Mouse (Mus musculus) cerebellum, adult 2 months (tissue): ENCODE measurements at regions not wholly inside any gene's neighbourhood (a gene's known extent, or its start where the extent isn't known, plus 50 kb on each side); places are given as distances from the start of the nearest gene placed in this dataset.

ENCODE experiments used
- DNase-seq, 2 experiments: peaks; one replicate each; pipeline ENCODE4 v3.0.0; 2021
- H3K27ac ChIP-seq: fragments of 200-500 bp; 2 replicates; pipeline ENCODE4 v1.5.1; 2012; ENCODE audit warnings: low read length, control low read depth, inconsistent platforms; ENCODE audit not compliant: insufficient read depth
- H3K27me3 ChIP-seq: fragments of 200-500 bp; 2 replicates; pipeline ENCODE4 v1.6.1; 2012; ENCODE audit warnings: inconsistent platforms, mild to moderate bottlenecking, low read length, moderate library complexity; ENCODE audit not compliant: control insufficient read depth, insufficient read depth
- H3K4me1 ChIP-seq: fragments of 200-500 bp; 2 replicates; pipeline ENCODE4 v1.6.1; 2011; ENCODE audit warnings: low read length; ENCODE audit not compliant: control insufficient read depth, insufficient read depth
- H3K4me3 ChIP-seq: fragments of 200-500 bp; replicated peaks from 2 replicates; pipeline ENCODE3; 2011; ENCODE audit warnings: mild to moderate bottlenecking, low read depth, low read length, control low read depth; ENCODE audit not compliant: insufficient read depth
- CTCF ChIP-seq: fragments of 200-500 bp; IDR thresholded peaks from 2 replicates; pipeline ENCODE4 v1.5.1; 2011; ENCODE audit warnings: low read depth, mild to moderate bottlenecking, control low read depth, low read length, moderate library complexity, borderline replicate concordance; ENCODE audit not compliant: insufficient read depth
- POLR2A ChIP-seq: fragments of 200-500 bp; IDR thresholded peaks from 2 replicates; pipeline ENCODE4 v1.6.1; 2011; ENCODE audit warnings: low read length, control low read depth, borderline replicate concordance; ENCODE audit not compliant: insufficient read depth
- WGBS: fragments of 180-500 bp; shearing (Covaris S2); methylation state at CpG from one replicate; pipeline ENCODE4 v1.1.7; 2018; 5-methylcytosine and 5-hydroxymethylcytosine counted together

DNA sequence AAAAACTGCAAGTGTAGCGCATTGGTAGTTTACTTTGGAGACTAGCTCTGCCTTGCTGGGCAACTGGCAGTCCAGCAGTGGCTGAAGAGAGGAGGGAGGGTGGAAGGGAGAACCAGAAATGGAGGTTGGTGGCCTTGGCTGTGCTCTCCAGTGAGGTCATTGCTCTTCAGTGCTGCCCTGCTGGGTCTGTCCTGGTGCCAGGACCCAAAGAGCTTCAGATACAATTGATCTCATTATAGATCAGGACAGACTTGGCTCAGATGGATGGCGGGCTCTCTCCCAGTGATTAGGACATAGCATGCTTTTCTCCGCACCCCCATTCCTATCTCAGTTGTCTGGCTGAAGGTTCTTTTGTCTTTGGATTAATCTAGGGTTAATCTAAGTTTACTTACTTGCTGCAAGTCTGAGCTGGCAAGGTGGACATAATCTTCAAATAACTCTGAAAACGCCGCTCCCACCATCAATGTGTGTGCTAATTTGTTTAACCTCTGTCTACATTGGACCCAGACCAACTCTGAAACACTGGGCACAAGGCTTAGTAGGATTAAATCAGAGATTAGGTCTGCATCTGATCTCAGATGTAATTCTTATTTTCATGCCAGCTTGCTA, 394.3 kb downstream of the Pik3r1 start:
- 86% methylated on average over 5 of the region's 5 CpGs for WGBS
- H3K4me1 ChIP-seq, result no peaks in the 10 kb centered on the region
- H3K27me3 ChIP-seq, result no peaks in the 10 kb centered on the region
- no peak overlapping the region for H3K4me3 ChIP-seq
- peak in 1 of 2 experiments; percentile 23 for DNase-seq
- no peak for TF ChIP-seq CTCF
- TF ChIP-seq POLR2A, result no peak
- H3K27ac ChIP-seq, result no peak overlapping the region

DNA sequence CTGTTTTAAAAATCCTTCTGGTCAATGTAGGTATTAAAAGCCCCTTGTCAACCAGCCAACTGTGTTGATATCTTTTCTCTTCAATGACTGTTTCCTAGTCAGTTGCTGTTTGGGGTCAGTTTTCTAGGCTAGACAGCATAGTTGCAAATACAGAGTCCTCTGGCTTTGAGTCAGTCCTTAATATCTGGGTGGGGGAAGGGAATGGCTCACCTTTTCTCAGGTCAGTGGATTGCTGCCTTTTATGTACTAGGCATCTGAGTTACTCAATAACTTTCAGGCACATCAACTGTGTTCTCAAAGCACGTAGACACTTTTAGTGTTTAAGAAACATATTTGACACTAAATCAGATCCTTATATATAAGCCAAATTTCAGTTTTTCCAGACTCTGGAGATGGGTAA, 396.1 kb downstream of the Pik3r1 start:
- Histone ChIP-seq H3K27ac (no peak overlapping the region), H3K4me3 (no peak overlapping the region), H3K27me3 (no peaks in the 10 kb centered on the region), H3K4me1 (no peaks in the 10 kb centered on the region)
- WGBS, result 100% methylated on average over 1 of the region's 1 CpGs
- no peak for DNase-seq
- TF ChIP-seq CTCF (no peak), POLR2A (no peak)

DNA sequence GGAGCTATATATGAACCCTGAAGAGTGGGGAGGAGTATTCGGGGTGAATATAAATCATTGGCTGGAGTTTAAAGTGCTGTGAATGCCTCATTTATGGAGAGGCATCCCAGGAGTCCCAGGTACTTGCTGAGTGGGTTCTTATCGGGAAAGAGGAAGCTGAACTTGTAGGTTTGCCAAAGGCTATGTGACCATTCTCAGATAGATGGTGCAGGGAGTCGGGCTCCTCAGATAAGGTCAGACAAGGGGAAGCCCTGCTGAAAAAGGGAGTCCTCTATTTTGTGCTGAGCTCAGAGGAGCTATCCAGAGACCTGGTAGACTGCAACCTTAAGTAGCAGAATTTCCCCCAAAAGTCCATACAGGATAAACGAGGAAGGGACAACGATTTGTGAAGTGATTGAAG, 399.8 kb downstream of the Pik3r1 start:
- no peak for DNase-seq
- Histone ChIP-seq H3K4me1 (no peaks in the 10 kb centered on the region), H3K27ac (no peak overlapping the region), H3K27me3 (no peaks in the 10 kb centered on the region), H3K4me3 (no peak overlapping the region)
- no peak for TF ChIP-seq CTCF
- no peak for TF ChIP-seq POLR2A
- WGBS, result 80% methylated on average over 5 of the region's 5 CpGs

DNA sequence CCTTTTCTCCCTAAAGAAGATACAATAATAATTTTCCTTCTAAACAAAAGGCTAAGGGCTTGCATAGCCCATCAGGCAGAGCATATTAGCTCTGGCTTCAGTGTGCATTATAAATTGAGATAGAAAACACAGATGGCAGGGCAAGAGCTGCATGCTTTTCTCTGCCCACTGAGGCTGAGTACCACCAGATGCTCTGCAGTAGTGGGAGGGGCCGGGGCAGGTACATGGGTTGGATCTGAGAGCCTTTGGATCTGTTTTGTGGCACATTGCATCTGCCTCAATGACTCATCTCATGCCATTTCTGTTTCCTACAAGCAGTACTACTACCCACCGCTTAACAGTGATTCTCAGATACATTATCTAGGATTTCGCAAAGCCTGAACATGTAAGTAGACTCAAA, 412.7 kb downstream of the Pik3r1 start:
- DNase-seq, result no peak
- no peaks in the 10 kb centered on the region for H3K4me1 ChIP-seq
- H3K27me3 ChIP-seq, result no peaks in the 10 kb centered on the region
- H3K27ac ChIP-seq, result no peak overlapping the region
- 79% methylated on average over 3 of the region's 3 CpGs for WGBS
- no peak overlapping the region for H3K4me3 ChIP-seq
- TF ChIP-seq POLR2A (no peak), CTCF (no peak)

DNA sequence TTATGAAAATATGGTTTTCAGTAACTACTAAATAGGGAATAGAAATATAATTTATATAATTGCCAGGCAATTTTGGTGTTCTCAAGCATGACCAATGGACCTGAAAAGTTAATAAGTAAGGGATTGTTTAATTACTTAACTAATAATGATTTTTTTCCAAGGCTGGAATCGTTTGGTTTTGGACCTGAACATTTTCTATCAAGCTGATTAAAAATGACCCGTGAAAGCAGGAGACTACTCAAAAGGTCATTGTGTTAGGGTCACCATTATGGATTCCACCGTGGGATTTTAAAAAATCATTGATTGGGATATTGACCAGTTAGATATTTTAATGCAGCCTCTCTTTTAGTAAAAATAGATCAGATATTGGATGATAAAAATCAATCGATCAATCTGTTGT, 416.9 kb downstream of the Pik3r1 start:
- no peak for DNase-seq
- Histone ChIP-seq H3K27me3 (no peaks in the 10 kb centered on the region), H3K4me1 (no peaks in the 10 kb centered on the region), H3K4me3 (no peak overlapping the region), H3K27ac (no peak overlapping the region)
- TF ChIP-seq CTCF (no peak), POLR2A (no peak)
- 83% methylated on average over 4 of the region's 4 CpGs for WGBS

DNA sequence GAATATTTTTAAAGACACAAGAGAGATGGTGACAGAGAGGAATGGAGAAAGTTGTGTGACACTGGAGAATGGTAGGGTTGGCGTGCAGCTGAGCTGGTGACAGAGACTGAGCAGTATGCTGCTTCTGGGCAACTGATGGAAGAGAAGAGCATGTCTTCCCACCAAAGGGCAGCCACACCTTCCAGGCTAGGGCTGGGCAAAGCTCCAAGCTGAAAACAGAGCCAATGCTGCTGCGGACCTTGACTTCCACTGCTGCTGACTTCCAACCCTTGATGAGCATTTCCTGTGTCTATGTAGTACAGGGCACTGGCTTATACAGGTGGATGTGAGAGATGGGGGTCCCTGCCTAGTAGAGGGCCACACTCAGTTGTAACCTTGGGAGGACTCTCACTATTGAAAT, 418.7 kb downstream of the Pik3r1 start:
- Histone ChIP-seq H3K27ac (no peak overlapping the region), H3K4me1 (no peaks in the 10 kb centered on the region), H3K27me3 (no peaks in the 10 kb centered on the region), H3K4me3 (no peak overlapping the region)
- TF ChIP-seq POLR2A (no peak), CTCF (no peak)
- DNase-seq, result no peak
- 60% methylated on average over 2 of the region's 2 CpGs for WGBS

DNA sequence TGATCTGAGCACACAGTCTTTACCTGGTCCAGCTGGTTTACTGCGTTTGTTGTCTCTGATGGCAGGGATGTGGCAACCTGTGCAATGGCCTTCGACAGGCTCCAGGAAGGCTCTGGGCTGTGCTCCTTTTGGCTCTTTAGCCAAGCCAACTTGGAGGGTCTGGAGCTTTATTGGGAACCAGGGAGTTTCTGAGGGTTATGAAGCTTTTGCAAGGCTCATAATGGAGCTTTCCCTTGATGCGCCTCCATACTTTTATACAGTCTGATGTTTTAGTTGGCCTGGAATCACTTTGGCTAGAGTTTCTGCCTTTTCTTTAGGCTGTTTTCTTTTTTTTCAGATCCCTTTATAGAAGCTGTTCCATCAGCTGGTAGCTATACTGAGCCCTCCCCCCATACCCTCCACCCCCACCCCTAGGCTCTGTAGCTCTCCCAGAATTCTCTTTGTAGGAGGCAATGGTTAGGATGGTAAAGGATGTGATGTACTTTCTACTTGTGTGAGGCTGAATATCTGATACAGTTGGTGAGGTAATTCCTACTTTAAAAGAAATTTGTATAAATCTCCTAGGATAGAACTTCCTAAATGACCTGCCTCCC, 429.6 kb downstream of the Pik3r1 start:
- TF ChIP-seq CTCF, result no peak
- no peak for TF ChIP-seq POLR2A
- Histone ChIP-seq H3K4me3 (no peak overlapping the region), H3K27me3 (no peaks in the 10 kb centered on the region), H3K4me1 (no peaks in the 10 kb centered on the region), H3K27ac (no peak overlapping the region)
- DNase-seq, result no peak
- WGBS, result 87% methylated on average over 3 of the region's 3 CpGs

DNA sequence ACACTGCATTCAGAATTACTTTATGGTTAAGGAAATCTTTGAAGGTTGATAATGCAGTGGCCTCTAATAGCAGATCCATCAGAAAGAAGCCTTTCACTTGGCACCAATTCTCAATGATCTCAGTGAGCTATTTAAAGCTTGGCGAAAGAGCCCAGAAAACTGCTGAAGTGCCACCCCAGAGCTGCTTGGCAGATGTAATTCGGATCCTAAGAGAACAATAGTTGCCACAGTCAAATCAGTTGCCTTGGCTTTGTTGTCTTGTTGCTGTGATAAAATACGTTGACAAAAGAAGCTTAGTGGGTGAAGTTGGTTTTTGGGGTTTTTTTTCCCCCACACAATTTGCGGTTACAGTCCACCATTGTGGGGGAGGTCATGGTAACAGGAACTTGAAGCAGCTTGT, 449.4 kb downstream of the Pik3r1 start:
- no peak for TF ChIP-seq POLR2A
- TF ChIP-seq CTCF, result no peak
- DNase-seq, result peak; percentile 33 to 77
- H3K27me3 ChIP-seq, result no peaks in the 10 kb centered on the region
- 17% methylated on average over 4 of the region's 4 CpGs for WGBS
- H3K4me3 ChIP-seq, result no peak overlapping the region
- peaks cover 11% of the 10 kb centered on the region; the same call in 1 of the 2 replicates for H3K4me1 ChIP-seq
- H3K27ac ChIP-seq, result no peak overlapping the region; the same call in 1 of the 2 replicates

DNA sequence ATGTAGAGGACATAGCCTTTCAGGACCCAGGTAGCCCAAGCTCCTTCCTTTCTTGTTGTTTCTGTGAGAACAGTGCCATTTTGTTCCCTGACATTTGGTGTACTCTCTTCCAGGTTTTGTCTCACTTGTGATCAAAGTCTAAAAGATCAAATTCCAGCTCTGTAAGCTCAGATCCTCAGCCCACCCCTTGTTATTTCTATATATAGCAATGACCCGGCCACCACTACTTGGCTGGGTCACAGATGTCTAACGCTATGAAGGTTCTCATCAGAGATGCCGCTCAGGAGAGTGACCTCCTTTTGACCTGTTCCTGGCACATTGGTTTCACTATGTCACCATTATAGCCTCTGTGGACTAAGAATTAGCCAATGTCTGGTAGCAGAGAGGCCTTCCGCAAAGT, 451.7 kb downstream of the Pik3r1 start:
- Histone ChIP-seq H3K27ac (no peak overlapping the region), H3K27me3 (no peaks in the 10 kb centered on the region), H3K4me3 (no peak overlapping the region), H3K4me1 (peaks cover 11% of the 10 kb centered on the region; the same call in 1 of the 2 replicates)
- DNase-seq, result no peak
- TF ChIP-seq POLR2A (no peak), CTCF (no peak)
- WGBS, result 68% methylated on average over 4 of the region's 4 CpGs
